Mouse (Mus musculus): ENCODE data around the gene Rtp2. TPM values are rescaled to one million over a fixed set of nuclear protein-coding genes. Genes with fewer than 3 reads are reported as not detected.
"Not testable (repeated sequence)": the region's sequence is repeated elsewhere in the genome, so short reads cannot be mapped to it uniquely, and the experiment has no call there.

Gene Rtp2
- polyA plus RNA-seq, 2 experiments from 2014 or later: 0.13 to 0.33 TPM

- ATAC-seq: no peak
Measured at GRCm38 (mm10) chr16:23947654-23948053, 15.5 kb upstream of the Rtp2 start.

GRCm38 (mm10) chr16:23944801-23945200, 12.6 kb upstream of the Rtp2 start:
- ATAC-seq: no peak

- ATAC-seq: no peak
Measured at GRCm38 (mm10) chr16:23934397-23934796, 2.2 kb upstream of the Rtp2 start.

GRCm38 (mm10) chr16:23931275-23931674, 919 bp downstream of the Rtp2 start:
- no peak for ATAC-seq

GRCm38 (mm10) chr16:23930426-23931073, 1.6 kb downstream of the Rtp2 start:
- no peak for ATAC-seq

- no peak for ATAC-seq
Measured at GRCm38 (mm10) chr16:23927301-23928114, 4.7 kb downstream of the Rtp2 start.

GRCm38 (mm10) chr16:23922906-23923305, 9.3 kb downstream of the Rtp2 start:
- ATAC-seq: no peak

- no peak for ATAC-seq
Measured at GRCm38 (mm10) chr16:23921697-23922096, 10.5 kb downstream of the Rtp2 start.

GRCm38 (mm10) chr16:23919418-23919817, 12.8 kb downstream of the Rtp2 start:
- no peak for ATAC-seq

GRCm38 (mm10) chr16:23913401-23913800, 18.8 kb downstream of the Rtp2 start:
- no peak for ATAC-seq

GRCm38 (mm10) chr16:23912741-23913140, 19.5 kb downstream of the Rtp2 start:
- ATAC-seq: no peak

- ATAC-seq: not testable (repeated sequence)
Measured at GRCm38 (mm10) chr16:23909015-23909354, 23.2 kb downstream of the Rtp2 start.

- ATAC-seq: not testable (repeated sequence)
Measured at GRCm38 (mm10) chr16:23908076-23909014, 23.8 kb downstream of the Rtp2 start.

- ATAC-seq: not testable (repeated sequence)
Measured at GRCm38 (mm10) chr16:23906586-23906985, 25.6 kb downstream of the Rtp2 start.

- ATAC-seq: no peak
Measured at GRCm38 (mm10) chr16:23901411-23901810, 30.8 kb downstream of the Rtp2 start.

- ATAC-seq: no peak
Measured at GRCm38 (mm10) chr16:23900061-23900460, 32.1 kb downstream of the Rtp2 start.

GRCm38 (mm10) chr16:23898840-23899239, 33.4 kb downstream of the Rtp2 start:
- ATAC-seq: peak; percentile 60

GRCm38 (mm10) chr16:23897984-23898586, 34.1 kb downstream of the Rtp2 start:
- ATAC-seq: peak; percentile 72

- no peak for ATAC-seq
Measured at GRCm38 (mm10) chr16:23897486-23897885, 34.7 kb downstream of the Rtp2 start.

- no peak for ATAC-seq
Measured at GRCm38 (mm10) chr16:23895135-23895534, 37.1 kb downstream of the Rtp2 start.

- no peak for ATAC-seq
Measured at GRCm38 (mm10) chr16:23890636-23891035, 41.6 kb downstream of the Rtp2 start, which contains the start of gene Sst. Gene Sst, minus strand, starts transcription at chr16:23890958.

GRCm38 (mm10) chr16:23890151-23890550, 42.0 kb downstream of the Rtp2 start:
- no peak for ATAC-seq

Measured in CD4-positive, CD25-positive, alpha-beta regulatory T cell, adult 4 months (primary cell).